Mouse (Mus musculus) brain, adult 10 weeks (tissue): ENCODE measurements around the gene Aim2. TPM values are rescaled to one million over a fixed set of nuclear protein-coding genes. Genes with fewer than 3 reads are reported as not detected.

Experiments used
- polyA plus RNA-seq: library from polyadenylated mRNA; stranded (reverse); fragments of 350-450 nt; fragmentation: Illumina TruSeq; extraction: RNeasy Lipid Tissue Mini Kit (QIAGEN cat#74804); gene quantifications from one replicate; pipeline ENCODE4 v1.2.3, GENCODE M21; 2015; ENCODE audit warnings: low read depth, low replicate concordance

Gene Aim2
- polyA plus RNA-seq, result 6.1 TPM

GRCm38 (mm10) chr1:173350372-173350957 lies at the start of gene Aim2:
Gene Aim2, plus strand, starts transcription at chr1:173350879.

GRCm38 (mm10) chr1:173333312-173334253 lies 17.1 kb upstream of the Aim2 start, which contains the start of gene Ackr1:
Gene Ackr1, minus strand, starts transcription at chr1:173333750.

DNA sequence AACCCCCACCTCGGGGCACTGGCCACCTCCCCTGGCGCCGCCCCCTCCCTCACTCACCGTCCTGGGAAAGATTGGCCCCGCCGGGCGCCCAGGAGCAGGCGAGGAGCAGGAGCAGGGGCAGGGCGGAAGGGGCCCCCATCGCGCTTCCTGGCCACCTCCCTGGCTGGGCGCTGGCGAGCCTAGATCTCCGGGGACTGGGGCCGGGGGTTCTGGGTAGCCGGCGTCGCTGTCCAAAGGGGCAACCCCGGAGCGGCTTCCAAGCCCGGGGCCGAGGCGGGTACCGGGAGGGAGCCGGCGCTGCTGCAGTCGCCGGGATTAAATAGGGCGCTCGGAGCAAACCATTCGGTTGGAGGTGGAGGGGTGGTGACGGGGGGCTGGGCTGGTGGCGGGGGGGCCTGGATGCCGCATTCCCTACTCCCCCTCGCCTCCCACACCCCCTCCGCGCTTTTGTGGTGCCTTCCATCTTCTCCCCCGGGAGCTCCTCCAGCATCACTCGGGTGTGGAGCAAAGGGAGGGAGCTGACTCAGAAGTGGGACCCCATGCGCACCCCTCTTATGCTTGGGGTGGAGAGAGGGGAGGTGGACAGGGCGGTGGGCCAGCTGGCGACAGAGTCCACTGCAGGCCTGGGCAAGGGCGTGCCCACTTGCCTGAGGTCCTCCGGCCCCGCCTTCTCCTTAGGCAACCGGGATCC lies 16.8 kb downstream of the Aim2 start, which contains the start of gene Cadm3:
TSS of gene Cadm3 (minus strand) at position 340 of the 691 bp plus-strand sequence.

DNA sequence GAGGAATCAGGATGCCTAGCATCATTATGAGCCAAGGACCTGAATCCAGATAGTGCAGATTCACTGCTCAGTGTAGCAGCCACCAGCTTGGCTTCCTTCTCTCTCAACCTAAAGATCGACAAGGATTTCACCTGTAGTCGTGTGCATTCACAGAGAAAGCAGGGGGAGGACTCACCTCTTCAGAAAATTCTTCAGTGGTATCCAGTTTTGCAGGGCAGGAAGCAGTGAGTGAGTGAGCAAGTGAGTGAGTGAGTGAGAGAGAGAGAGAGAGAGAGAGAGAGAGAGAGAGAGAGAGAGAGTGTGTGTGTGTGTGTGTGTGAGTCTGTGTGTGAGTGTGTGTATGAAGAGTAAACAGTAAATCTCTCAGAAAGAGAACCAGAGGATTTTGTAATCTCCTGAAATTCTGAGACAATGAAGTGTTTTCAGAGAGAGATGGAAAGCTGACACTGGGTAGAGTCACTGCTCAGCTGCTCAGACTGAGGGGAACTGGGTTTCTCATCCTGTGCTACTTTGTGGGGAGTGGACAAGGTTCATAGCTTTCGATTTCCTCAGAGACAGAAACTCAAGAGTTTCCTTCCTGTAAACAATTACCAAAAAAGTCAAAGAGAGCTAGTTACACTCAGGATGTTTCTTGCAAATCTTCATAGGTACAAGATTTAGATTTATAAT lies 140.3 kb downstream of the Aim2 start, which contains the start of gene Ifi206:
TSS of gene Ifi206 (minus strand) at position 230 of the 669 bp plus-strand sequence.

Other genes with a start within 250 kb of the Aim2 start
- not detected for gene Olfr1408, start 213.5 kb upstream of the Aim2 start, polyA plus RNA-seq
- not detected for gene Olfr1406, start 160.2 kb upstream of the Aim2 start, polyA plus RNA-seq
- not detected for gene Olfr218, start 153.1 kb upstream of the Aim2 start, polyA plus RNA-seq
- gene Olfr1404, start 138.5 kb upstream of the Aim2 start, polyA plus RNA-seq, result not detected
- not detected for gene Fcer1a, start 123.7 kb upstream of the Aim2 start, polyA plus RNA-seq
- not detected for gene Olfr418, start 84.9 kb upstream of the Aim2 start, polyA plus RNA-seq
- gene Mptx2, start 73.1 kb upstream of the Aim2 start, polyA plus RNA-seq, result not detected
- 43.9 TPM for gene Ackr1, start 17.1 kb upstream of the Aim2 start, polyA plus RNA-seq
- gene Cadm3, start 16.8 kb downstream of the Aim2 start, polyA plus RNA-seq, result 269 TPM
- not detected for gene Ifi206, start 140.2 kb downstream of the Aim2 start, polyA plus RNA-seq
- not detected for gene Ifi214, start 185.1 kb downstream of the Aim2 start, polyA plus RNA-seq
- not detected for gene Ifi213, start 248.4 kb downstream of the Aim2 start, polyA plus RNA-seq